Mouse (Mus musculus) mesoderm, embryonic 11.5 days (tissue): Measurements from ENCODE around the gene Dop1a.
"Not testable (repeated sequence)": the region's sequence is repeated elsewhere in the genome, so short reads cannot be mapped to it uniquely, and the experiment has no call there.

ENCODE experiments used
- DNase-seq: peaks from one replicate; pipeline ENCODE4 v3.0.0-alpha.2; 2012; ENCODE audit warnings: low read depth, low spot score

The Dop1a gene

DNA sequence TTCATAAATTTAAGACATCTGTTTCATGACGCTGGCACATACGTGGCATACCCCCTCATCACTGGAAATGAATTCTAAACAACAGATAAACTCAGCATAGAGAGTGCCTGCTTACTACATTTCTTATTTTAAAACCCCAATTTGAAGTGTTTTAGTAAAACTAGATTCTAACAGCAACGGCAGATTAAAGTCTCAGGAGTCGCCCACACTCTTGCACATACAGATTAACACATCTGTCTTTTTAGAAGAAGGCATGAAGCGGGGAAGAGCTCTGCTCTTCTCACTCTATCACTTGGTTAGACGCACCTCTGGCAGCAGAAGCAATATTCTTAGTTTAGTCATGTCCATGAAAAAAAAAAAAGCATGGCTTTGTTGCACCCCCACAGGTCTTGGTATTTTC is 108.2 kb downstream of the Dop1a start:
- no peak for DNase-seq

GRCm38 (mm10) chr9:86579657-86580056 is 112.7 kb downstream of the Dop1a start:
- DNase-seq, result no peak

GRCm38 (mm10) chr9:86583740-86584139 is 116.8 kb downstream of the Dop1a start:
- peak; percentile 75 for DNase-seq

GRCm38 (mm10) chr9:86587019-86587795 is 120.3 kb downstream of the Dop1a start:
- DNase-seq, result no peak

- peak; percentile 31 for DNase-seq
Observed at GRCm38 (mm10) chr9:86592676-86593668, 126.0 kb downstream of the Dop1a start.

- DNase-seq, result not testable (repeated sequence)
Observed at GRCm38 (mm10) chr9:86594357-86594767, 127.4 kb downstream of the Dop1a start.

DNA sequence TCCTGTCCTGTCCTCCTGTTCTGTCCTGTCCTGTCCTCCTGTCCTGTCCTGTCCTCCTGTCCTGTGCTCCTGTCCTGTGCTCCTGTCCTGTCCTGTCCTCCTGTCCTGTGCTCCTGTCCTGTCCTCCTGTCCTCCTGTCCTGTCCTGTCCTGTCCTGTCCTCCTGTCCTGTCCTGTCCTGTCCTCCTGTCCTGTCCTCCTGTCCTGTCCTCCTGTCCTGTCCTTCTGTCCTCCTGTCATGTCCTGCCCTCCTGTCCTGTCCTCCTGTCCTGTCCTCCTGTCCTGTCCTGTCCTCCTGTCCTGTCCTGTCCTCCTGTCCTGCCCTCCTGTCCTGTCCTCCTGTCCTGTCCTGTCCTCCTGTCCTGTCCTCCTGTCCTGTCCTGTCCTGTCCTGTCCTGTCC is 130.0 kb downstream of the Dop1a start:
- DNase-seq, result not testable (repeated sequence)

DNA sequence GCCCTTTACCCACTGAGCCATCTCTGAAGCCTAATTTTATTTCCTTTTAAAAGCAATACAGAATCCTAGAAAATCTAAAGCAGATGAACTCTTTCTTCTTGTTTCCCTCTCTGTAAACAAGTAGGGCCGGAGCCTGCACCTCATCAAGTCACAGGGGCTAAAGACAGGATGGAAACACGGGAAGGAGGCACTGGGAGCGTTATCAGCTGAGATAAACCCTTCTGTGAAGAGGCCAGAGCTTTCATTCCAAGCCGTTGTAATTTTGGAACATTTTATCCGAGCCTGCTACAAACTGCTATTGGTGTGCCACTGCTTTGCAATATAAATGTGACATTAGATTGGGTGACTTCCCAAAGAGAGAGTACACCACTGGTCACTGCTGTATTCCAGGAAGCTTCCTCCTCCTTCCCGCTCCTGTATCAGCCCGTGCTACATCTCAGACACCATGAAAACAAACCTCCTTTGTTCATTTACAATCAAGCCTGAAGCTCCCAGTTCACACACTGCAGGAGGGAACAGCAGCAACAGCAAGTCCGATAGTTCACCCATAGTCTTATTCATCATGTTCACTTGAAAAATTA is 132.9 kb downstream of the Dop1a start:
- peak; percentile 27 for DNase-seq
